Comparison of ENCODE assay signal across 15 mouse cellular contexts in the genomic region with DNA sequence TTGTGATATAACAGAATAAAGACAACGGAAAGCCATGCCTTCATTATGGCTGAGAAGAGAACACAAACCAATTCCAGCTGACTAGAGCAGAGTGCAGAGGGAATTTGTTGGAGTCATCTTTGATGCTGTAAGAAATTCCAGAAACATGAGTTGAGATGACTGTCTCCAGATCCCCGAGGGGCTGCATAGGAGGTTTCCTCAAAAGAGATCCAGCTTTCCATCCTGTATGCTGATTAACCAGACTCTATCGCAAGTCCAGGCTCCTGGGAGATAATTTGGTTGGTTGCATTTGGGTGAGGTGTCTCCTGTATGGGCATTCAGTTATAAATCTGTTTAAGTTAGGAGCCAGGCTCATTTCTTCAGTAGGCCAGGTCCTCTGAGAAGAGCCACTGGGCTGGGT.
"Had no signal": no experiment of that assay in that cellular context is flagged by ENCODE, and none has a peak within 500 bp of the region (broad histone marks: within the 10 kb centered on the region; RNA-seq: fewer than 3 reads in every experiment).

No protein-coding gene starts in this region.

- H3K36me3 ChIP-seq: liver, embryonic 15.5 days; midbrain, embryonic 13.5 days; neural tube, embryonic 12.5 days had no signal

- H3K4me3 ChIP-seq: layer of hippocampus, adult 2 months; left cerebral cortex, adult 2 months; limb, embryonic 10.5 days; liver, embryonic 15.5 days; midbrain, embryonic 13.5 days; neural tube, embryonic 12.5 days had no signal

- DNase-seq: kidney, postnatal 10 days; kidney, postnatal 4 days; lung, adult 2 months; lung, postnatal 36 days; right cerebral cortex, postnatal 4 days; spleen, adult 18-20 months; thymus, postnatal 4 days had no signal

- H3K27me3 ChIP-seq: liver, embryonic 15.5 days; midbrain, embryonic 13.5 days; neural tube, embryonic 12.5 days had no signal

- H3K4me2 ChIP-seq: liver, embryonic 11.5 days; liver, embryonic 15.5 days; midbrain, embryonic 13.5 days; neural tube, embryonic 12.5 days had no signal

- H3K9me3 ChIP-seq: limb, embryonic 10.5 days; liver, embryonic 15.5 days; midbrain, embryonic 13.5 days; neural tube, embryonic 12.5 days had no signal

- H3K4me1 ChIP-seq: limb, embryonic 10.5 days; midbrain, embryonic 13.5 days; neural tube, embryonic 12.5 days had no signal

- ATAC-seq: lung, postnatal 0 days; midbrain, embryonic 13.5 days had no signal

- H3K27ac ChIP-seq: layer of hippocampus, adult 2 months; left cerebral cortex, adult 2 months; limb, embryonic 10.5 days; liver, embryonic 15.5 days; midbrain, embryonic 13.5 days; neural tube, embryonic 12.5 days had no signal

- H3K9ac ChIP-seq: liver, embryonic 15.5 days; midbrain, embryonic 13.5 days; neural tube, embryonic 12.5 days had no signal
